Mouse (Mus musculus): ENCODE measurements around the gene Gm21970. TPM values are rescaled to one million over a fixed set of nuclear protein-coding genes. Genes with fewer than 3 reads are reported as not detected.

Gene Gm21970
- polyA plus RNA-seq, 1 experiment from 2014 or later: not detected

DNA sequence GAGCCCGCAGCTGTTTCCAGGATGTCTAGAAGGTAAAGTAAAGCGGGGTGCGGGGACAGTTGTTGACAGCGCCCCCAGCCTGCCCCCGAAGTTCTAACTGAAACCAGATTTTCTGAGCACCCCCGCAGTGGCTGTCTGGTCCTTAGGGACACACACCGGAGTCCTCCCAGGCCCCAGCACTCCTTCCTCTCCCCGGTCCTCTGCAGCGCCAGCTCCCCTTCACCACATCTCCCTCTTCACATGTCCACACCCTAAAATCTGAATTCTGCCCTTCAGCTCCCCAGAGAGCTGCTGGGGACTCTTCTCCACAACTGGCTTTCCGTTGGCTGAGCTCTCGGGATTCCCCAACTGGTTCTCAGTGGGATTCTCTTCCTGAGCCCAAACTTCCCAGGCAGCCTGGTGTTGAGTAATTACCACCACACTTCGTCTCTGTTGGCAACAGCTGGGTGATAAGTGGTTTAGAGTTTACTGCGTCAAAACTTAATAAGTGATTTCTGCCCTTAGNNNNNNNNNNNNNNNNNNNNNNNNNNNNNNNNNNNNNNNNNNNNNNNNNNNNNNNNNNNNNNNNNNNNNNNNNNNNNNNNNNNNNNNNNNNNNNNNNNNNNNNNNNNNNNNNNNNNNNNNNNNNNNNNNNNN is 15.2 kb downstream of the Gm21970 start:
- Histone ChIP-seq H3K9me3 (no peaks in the 10 kb centered on the region), H3K4me1 (replicated peaks) (peaks cover 22% of the 10 kb centered on the region), H3K4me2 (replicated peaks) (peak overlapping the region; percentile 83), H3K36me3 (peaks cover 4% of the 10 kb centered on the region; the same call in 1 of the 2 replicates), H3K27me3 (replicated peaks) (no peaks in the 10 kb centered on the region), H3K9ac (peak overlapping the region; percentile 88), H3K4me3 (replicated peaks) (peak overlapping the region; percentile 89), H3K27ac (peak overlapping the region; percentile 89)
- peak; percentile 19 for ATAC-seq
- under 1% methylated on average over 13 of the region's 13 CpGs for WGBS

- H3K4me2 ChIP-seq (replicated peaks): no peak overlapping the region
- peak; percentile 80 for ATAC-seq
- WGBS: 38% methylated on average over 12 of the region's 12 CpGs
- H3K4me1 ChIP-seq (replicated peaks): peaks cover 16% of the 10 kb centered on the region
- H3K36me3 ChIP-seq: peaks cover 14% of the 10 kb centered on the region
- H3K27ac ChIP-seq: peak overlapping the region; percentile 58
- no peaks in the 10 kb centered on the region for H3K9me3 ChIP-seq
- no peak overlapping the region for H3K4me3 ChIP-seq (replicated peaks)
- no peaks in the 10 kb centered on the region for H3K27me3 ChIP-seq (replicated peaks)
- H3K9ac ChIP-seq: no peak overlapping the region
These were observed 21.8 kb downstream of the Gm21970 start for GRCm38 (mm10) chr16:91413102-91413844.

DNA sequence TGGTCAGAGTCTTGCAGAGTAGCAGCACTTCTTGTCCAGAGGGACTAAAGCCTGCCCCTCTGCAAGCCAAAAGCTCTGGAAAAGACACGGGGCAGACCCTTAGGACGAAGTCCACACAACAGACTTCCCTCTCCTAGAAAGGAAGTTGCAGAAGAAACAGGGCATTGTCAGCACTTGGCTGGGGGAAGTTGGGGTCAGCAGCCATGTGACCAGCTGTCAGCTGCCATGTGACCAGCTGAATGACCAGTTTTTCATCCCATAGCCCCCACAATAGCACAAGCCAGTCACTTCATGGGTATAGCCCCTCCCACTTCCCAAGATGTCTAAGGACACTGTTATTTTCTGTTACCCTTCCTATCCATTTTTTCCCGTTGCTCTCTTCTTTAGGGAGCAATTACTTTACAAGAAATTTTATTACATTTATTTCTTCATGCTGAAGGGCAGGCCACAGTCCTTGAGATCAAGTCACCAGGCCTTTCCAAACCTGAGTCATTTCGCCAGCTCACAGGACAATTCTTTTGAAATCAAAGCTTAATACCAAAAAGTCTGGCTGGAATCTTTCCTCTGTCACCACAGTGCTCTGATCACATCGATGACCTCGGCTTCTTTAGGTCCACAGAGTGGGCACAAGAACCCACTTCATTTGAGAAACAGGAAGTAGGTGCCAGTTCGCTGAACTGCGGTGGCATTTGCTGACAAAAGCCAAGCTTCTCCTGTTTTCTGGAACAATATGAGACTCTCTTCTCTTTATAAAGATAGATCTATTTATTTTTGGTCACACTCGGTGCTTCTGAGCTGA is 24.1 kb downstream of the Gm21970 start:
- H3K4me1 ChIP-seq (replicated peaks): peaks cover 8% of the 10 kb centered on the region
- peaks cover 19% of the 10 kb centered on the region for H3K36me3 ChIP-seq
- WGBS: 84% methylated on average over 9 of the region's 9 CpGs
- no peak overlapping the region for H3K9ac ChIP-seq
- H3K4me2 ChIP-seq (replicated peaks): no peak overlapping the region
- H3K4me3 ChIP-seq (replicated peaks): no peak overlapping the region
- H3K27ac ChIP-seq: no peak overlapping the region
- ATAC-seq: no peak
- no peaks in the 10 kb centered on the region for H3K27me3 ChIP-seq (replicated peaks)
- no peaks in the 10 kb centered on the region for H3K9me3 ChIP-seq

DNA sequence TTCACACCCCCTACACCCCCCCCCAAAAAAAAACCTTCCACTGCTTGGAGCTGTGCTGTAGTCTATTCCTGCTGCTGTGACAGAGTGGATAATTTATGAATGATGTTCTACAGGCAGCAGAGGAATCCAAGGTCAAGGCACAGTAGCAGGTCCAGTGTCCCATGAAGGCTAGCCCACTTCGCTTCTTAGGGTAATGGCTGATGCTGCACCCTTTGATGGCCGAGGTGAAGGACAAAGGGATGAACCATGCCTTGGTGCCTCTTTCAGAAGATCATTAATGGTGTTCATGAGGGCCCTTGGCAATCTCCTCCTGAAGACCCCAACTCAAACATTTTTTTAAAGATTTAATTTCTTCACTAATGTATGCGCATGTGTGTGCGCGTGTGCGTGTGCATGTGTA is 24.8 kb downstream of the Gm21970 start:
- no peak overlapping the region for H3K27ac ChIP-seq
- no peaks in the 10 kb centered on the region for H3K27me3 ChIP-seq (replicated peaks)
- no peaks in the 10 kb centered on the region for H3K9me3 ChIP-seq
- no peak overlapping the region for H3K4me2 ChIP-seq (replicated peaks)
- H3K4me1 ChIP-seq (replicated peaks): peaks cover 8% of the 10 kb centered on the region
- no peak overlapping the region for H3K9ac ChIP-seq
- no peak for ATAC-seq
- WGBS: 95% methylated on average over 6 of the region's 6 CpGs
- no peak overlapping the region for H3K4me3 ChIP-seq (replicated peaks)
- H3K36me3 ChIP-seq: peaks cover 19% of the 10 kb centered on the region

GRCm38 (mm10) chr16:91416938-91417337 is 25.4 kb downstream of the Gm21970 start:
- peaks cover 8% of the 10 kb centered on the region for H3K4me1 ChIP-seq (replicated peaks)
- ATAC-seq: no peak
- no peak overlapping the region for H3K4me2 ChIP-seq (replicated peaks)
- H3K36me3 ChIP-seq: peaks cover 25% of the 10 kb centered on the region
- H3K4me3 ChIP-seq (replicated peaks): no peak overlapping the region
- no peak overlapping the region for H3K27ac ChIP-seq
- H3K27me3 ChIP-seq (replicated peaks): no peaks in the 10 kb centered on the region
- H3K9me3 ChIP-seq: no peaks in the 10 kb centered on the region
- H3K9ac ChIP-seq: no peak overlapping the region
- WGBS: 73% methylated on average over 7 of the region's 7 CpGs

DNA sequence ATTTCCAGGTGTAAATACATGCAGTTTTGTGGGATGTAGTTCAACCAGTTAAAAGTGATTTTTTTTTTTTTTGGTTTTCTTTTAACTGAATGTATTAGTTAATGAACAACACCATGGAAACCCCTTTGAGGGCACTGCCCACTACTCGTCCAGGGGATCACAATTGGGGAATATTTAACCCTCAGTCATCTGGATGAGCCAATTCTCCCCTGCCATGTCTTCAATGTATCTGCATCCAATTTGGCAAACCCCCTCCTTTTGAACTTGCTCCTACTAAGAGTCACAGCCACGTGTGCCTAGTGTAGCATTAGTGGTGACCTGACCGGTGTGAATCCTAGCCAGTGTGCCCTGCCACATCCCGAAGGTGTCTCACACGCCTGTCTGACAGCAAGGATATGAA is 27.0 kb downstream of the Gm21970 start:
- Histone ChIP-seq H3K9ac (no peak overlapping the region), H3K36me3 (peaks cover 29% of the 10 kb centered on the region), H3K4me3 (replicated peaks) (no peak overlapping the region), H3K4me2 (replicated peaks) (no peak overlapping the region), H3K27me3 (replicated peaks) (no peaks in the 10 kb centered on the region), H3K9me3 (no peaks in the 10 kb centered on the region), H3K27ac (no peak overlapping the region), H3K4me1 (replicated peaks) (peaks cover 2% of the 10 kb centered on the region; the same call in 1 of the 2 replicates)
- no peak for ATAC-seq
- 73% methylated on average over 5 of the region's 5 CpGs for WGBS

DNA sequence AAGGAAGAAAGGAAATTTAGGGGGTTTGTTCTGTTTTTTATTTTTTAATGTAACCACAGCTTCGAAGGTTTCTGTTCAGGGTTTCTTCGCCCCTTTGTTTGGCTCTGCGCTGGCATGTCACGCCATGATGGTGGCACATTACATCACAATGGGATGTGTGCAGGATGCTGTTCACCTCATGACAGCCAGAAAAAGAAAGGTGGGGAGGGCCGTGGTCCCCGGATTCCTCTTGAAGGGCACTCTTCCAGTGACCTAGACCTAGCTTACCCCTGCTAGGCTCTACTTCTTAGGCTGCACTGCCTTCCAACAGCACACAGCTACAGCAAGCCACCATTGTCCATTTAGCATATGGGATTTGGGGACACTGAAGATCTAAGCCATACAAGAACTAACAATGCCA is 34.3 kb downstream of the Gm21970 start:
- Histone ChIP-seq H3K27me3 (replicated peaks) (no peaks in the 10 kb centered on the region), H3K9ac (no peak overlapping the region), H3K4me1 (replicated peaks) (no peaks in the 10 kb centered on the region), H3K4me3 (replicated peaks) (no peak overlapping the region), H3K4me2 (replicated peaks) (no peak overlapping the region), H3K27ac (no peak overlapping the region), H3K36me3 (peaks cover 26% of the 10 kb centered on the region), H3K9me3 (no peaks in the 10 kb centered on the region)
- WGBS: 90% methylated on average over 6 of the region's 6 CpGs
- ATAC-seq: no peak

- Histone ChIP-seq H3K4me2 (replicated peaks) (no peak overlapping the region), H3K9me3 (no peaks in the 10 kb centered on the region), H3K27me3 (replicated peaks) (no peaks in the 10 kb centered on the region), H3K4me3 (replicated peaks) (no peak overlapping the region), H3K36me3 (peaks cover 22% of the 10 kb centered on the region), H3K4me1 (replicated peaks) (no peaks in the 10 kb centered on the region), H3K27ac (no peak overlapping the region), H3K9ac (no peak overlapping the region)
- 82% methylated on average over 4 of the region's 4 CpGs for WGBS
- no peak for ATAC-seq
These were observed 35.1 kb downstream of the Gm21970 start for GRCm38 (mm10) chr16:91426586-91426985.

GRCm38 (mm10) chr16:91427461-91427860 is 35.9 kb downstream of the Gm21970 start:
- Histone ChIP-seq H3K4me1 (replicated peaks) (no peaks in the 10 kb centered on the region), H3K4me3 (replicated peaks) (no peak overlapping the region), H3K27me3 (replicated peaks) (no peaks in the 10 kb centered on the region), H3K9ac (no peak overlapping the region), H3K27ac (no peak overlapping the region), H3K36me3 (peaks cover 15% of the 10 kb centered on the region; the same call in 1 of the 2 replicates), H3K4me2 (replicated peaks) (no peak overlapping the region), H3K9me3 (no peaks in the 10 kb centered on the region)
- 66% methylated on average over 5 of the region's 5 CpGs for WGBS
- no peak for ATAC-seq

- no peak overlapping the region for H3K4me3 ChIP-seq (replicated peaks)
- ATAC-seq: no peak
- peaks cover 15% of the 10 kb centered on the region; the same call in 1 of the 2 replicates for H3K36me3 ChIP-seq
- no peaks in the 10 kb centered on the region for H3K9me3 ChIP-seq
- H3K4me2 ChIP-seq (replicated peaks): no peak overlapping the region
- H3K9ac ChIP-seq: no peak overlapping the region
- no peak overlapping the region for H3K27ac ChIP-seq
- H3K4me1 ChIP-seq (replicated peaks): no peaks in the 10 kb centered on the region
- no peaks in the 10 kb centered on the region for H3K27me3 ChIP-seq (replicated peaks)
- 65% methylated on average over 8 of the region's 8 CpGs for WGBS
These were observed 36.8 kb downstream of the Gm21970 start for GRCm38 (mm10) chr16:91428259-91428865.

- no peak overlapping the region for H3K4me2 ChIP-seq (replicated peaks)
- no peak overlapping the region for H3K27ac ChIP-seq
- 45% methylated on average over 5 of the region's 5 CpGs for WGBS
- no peak overlapping the region for H3K9ac ChIP-seq
- H3K36me3 ChIP-seq: no peaks in the 10 kb centered on the region
- H3K9me3 ChIP-seq: no peaks in the 10 kb centered on the region
- no peaks in the 10 kb centered on the region for H3K4me1 ChIP-seq (replicated peaks)
- no peaks in the 10 kb centered on the region for H3K27me3 ChIP-seq (replicated peaks)
- H3K4me3 ChIP-seq (replicated peaks): no peak overlapping the region
- ATAC-seq: no peak
These were observed 41.3 kb downstream of the Gm21970 start for GRCm38 (mm10) chr16:91432720-91433328.

All from intestine, embryonic 15.5 days (tissue).